Mouse (Mus musculus): ENCODE results near the gene Trim40. TPM values are rescaled to one million over a fixed set of nuclear protein-coding genes. Genes with fewer than 3 reads are reported as not detected.

Trim40 gene
- polyA plus RNA-seq, 1 experiment, result 0.22 TPM

- DNase-seq (ENCODE audit: extremely low spot score in 1 of 2, low spot score in 1 of 2), result no peak
These were observed 45.6 kb downstream of the Trim40 start for GRCm38 (mm10) chr17:36844286-36844719.

- DNase-seq (ENCODE audit: extremely low spot score in 1 of 2, low spot score in 1 of 2), result no peak
These were observed 46.2 kb downstream of the Trim40 start for GRCm38 (mm10) chr17:36843696-36844095.

- DNase-seq (ENCODE audit: extremely low spot score in 1 of 2, low spot score in 1 of 2), result no peak
These were observed 48.9 kb downstream of the Trim40 start for GRCm38 (mm10) chr17:36840961-36841445.

- DNase-seq (ENCODE audit: extremely low spot score in 1 of 2, low spot score in 1 of 2), result no peak
These were observed 50.0 kb downstream of the Trim40 start for GRCm38 (mm10) chr17:36839931-36840330.

GRCm38 (mm10) chr17:36839001-36839400 lies 50.9 kb downstream of the Trim40 start:
- DNase-seq (ENCODE audit: extremely low spot score in 1 of 2, low spot score in 1 of 2), result no peak

GRCm38 (mm10) chr17:36836874-36837647 lies 52.9 kb downstream of the Trim40 start, which contains the start of gene Trim26:
TSS of gene Trim26 (plus strand) at chr17:36837134.
- DNase-seq (ENCODE audit: extremely low spot score in 1 of 2, low spot score in 1 of 2), result peak; percentile 95 to 99

GRCm38 (mm10) chr17:36836427-36836812 lies 53.5 kb downstream of the Trim40 start:
- DNase-seq (ENCODE audit: extremely low spot score in 1 of 2, low spot score in 1 of 2), result peak in 1 of 2 experiments; percentile 22

- peak; percentile 22 to 68 for DNase-seq (ENCODE audit: extremely low spot score in 1 of 2, low spot score in 1 of 2)
These were observed 54.1 kb downstream of the Trim40 start for GRCm38 (mm10) chr17:36835591-36836426.

- no peak for DNase-seq (ENCODE audit: extremely low spot score in 1 of 2, low spot score in 1 of 2)
These were observed 57.2 kb downstream of the Trim40 start for GRCm38 (mm10) chr17:36832694-36833093.

Other genes with a start within 250 kb of the Trim40 start
- not detected in 2 replicates for gene H2-M9, start 247.5 kb downstream of the Trim40 start, polyA plus RNA-seq (2012; rRNA removed)
- not detected in 2 replicates for gene H2-M1, start 217.9 kb downstream of the Trim40 start, polyA plus RNA-seq (2012; rRNA removed)
- gene H2-M10.5, start 117.2 kb downstream of the Trim40 start, polyA plus RNA-seq (2012; rRNA removed), result not detected in 2 replicates
- gene H2-M10.6, start 78.0 kb downstream of the Trim40 start, polyA plus RNA-seq (2012; rRNA removed), result not detected in 2 replicates
- gene Trim26, start 53.0 kb downstream of the Trim40 start, polyA plus RNA-seq (2012; rRNA removed), result 20.8 and 21.9 TPM in 2 replicates
- gene Trim15, start 22.9 kb downstream of the Trim40 start, polyA plus RNA-seq (2012; rRNA removed), result 0.04 and 0.08 TPM in 2 replicates
- 0.06 and 0.08 TPM in 2 replicates for gene Trim10, start 20.5 kb downstream of the Trim40 start, polyA plus RNA-seq (2012; rRNA removed)
- not detected in 2 replicates for gene Trim31, start 8.0 kb upstream of the Trim40 start, polyA plus RNA-seq (2012; rRNA removed)
- 4.0 and 5.1 TPM in 2 replicates for gene Rnf39, start 52.8 kb upstream of the Trim40 start, polyA plus RNA-seq (2012; rRNA removed)
- gene Ppp1r11, start 61.6 kb upstream of the Trim40 start, polyA plus RNA-seq (2012; rRNA removed), result 186 and 189 TPM in 2 replicates
- 36.4 and 42.2 TPM in 2 replicates for gene Znrd1, start 68.4 kb upstream of the Trim40 start, polyA plus RNA-seq (2012; rRNA removed)
- gene Znrd1as, start 68.5 kb upstream of the Trim40 start, polyA plus RNA-seq (2012; rRNA removed), result 6.0 and 6.9 TPM in 2 replicates
- 0.42 and 1.1 TPM in 2 replicates for gene 2410137M14Rik, start 91.1 kb upstream of the Trim40 start, polyA plus RNA-seq (2012; rRNA removed)
- 2.8 and 3.3 TPM in 2 replicates for gene H2-M5, start 99.4 kb upstream of the Trim40 start, polyA plus RNA-seq (2012; rRNA removed)
- gene Zfp57, start 111.0 kb upstream of the Trim40 start, polyA plus RNA-seq (2012; rRNA removed), result 30.3 and 40.6 TPM in 2 replicates
- 43.8 and 54.7 TPM in 2 replicates for gene Mog, start 133.3 kb upstream of the Trim40 start, polyA plus RNA-seq (2012; rRNA removed)
- 430 and 435 TPM in 2 replicates for gene Gabbr1, start 155.8 kb upstream of the Trim40 start, polyA plus RNA-seq (2012; rRNA removed)
- gene Olfr90, start 198.4 kb upstream of the Trim40 start, polyA plus RNA-seq (2012; rRNA removed), result 0.04 TPM in 1 of 2 replicates, not detected in the other
- gene Olfr91, start 208.2 kb upstream of the Trim40 start, polyA plus RNA-seq (2012; rRNA removed), result not detected in 2 replicates
- gene Olfr92, start 230.0 kb upstream of the Trim40 start, polyA plus RNA-seq (2012; rRNA removed), result not detected in 2 replicates

Measured in frontal cortex, adult 2 months (tissue).